Mouse (Mus musculus) embryonic facial prominence, embryonic 13.5 days (tissue): Measurements from ENCODE around the gene Chrna4. TPM values are rescaled to one million over a fixed set of nuclear protein-coding genes. Genes with fewer than 3 reads are reported as not detected.

ENCODE experiments used
- ATAC-seq: fragments of 200-750 bp; cut with Nextera tagmentation; 2 replicates; pipeline ENCODE4 v1.8.0; 2017; ENCODE audit warnings: low read depth; ENCODE audit not compliant: insufficient number of reproducible peaks, insufficient read depth, low FRiP score, low TSS enrichment
- H3K27ac ChIP-seq: fragments of 300-500 bp; sonication (generic); 2 replicates; pipeline ENCODE4 v1.5.1; 2015; ENCODE audit warnings: moderate library complexity, mild to moderate bottlenecking, inconsistent platforms
- H3K27me3 ChIP-seq: fragments of 300-500 bp; sonication (generic); 2 replicates; pipeline ENCODE4 v1.6.1; 2015; ENCODE audit warnings: mild to moderate bottlenecking, inconsistent platforms
- H3K36me3 ChIP-seq: fragments of 300-500 bp; sonication (generic); 2 replicates; pipeline ENCODE4 v1.6.1; 2015; ENCODE audit warnings: mild to moderate bottlenecking, inconsistent platforms
- H3K4me1 ChIP-seq: fragments of 300-500 bp; sonication (generic); 2 replicates; pipeline ENCODE4 v1.6.1; 2015; ENCODE audit warnings: inconsistent platforms
- H3K4me2 ChIP-seq: fragments of 300-500 bp; sonication (generic); 2 replicates; pipeline ENCODE4 v1.6.1; 2015; ENCODE audit warnings: moderate library complexity, mild to moderate bottlenecking, inconsistent platforms
- H3K4me3 ChIP-seq: fragments of 300-500 bp; sonication (generic); 2 replicates; pipeline ENCODE4 v1.5.1; 2015; ENCODE audit warnings: mild to moderate bottlenecking, inconsistent platforms
- H3K9ac ChIP-seq: fragments of 300-500 bp; sonication (generic); 2 replicates; pipeline ENCODE4 v1.6.1; 2015; ENCODE audit warnings: mild to moderate bottlenecking, inconsistent platforms
- H3K9me3 ChIP-seq: fragments of 300-500 bp; sonication (generic); 2 replicates; pipeline ENCODE4 v1.6.1; 2016; ENCODE audit warnings: inconsistent platforms
- WGBS: fragments of 180-500 bp; shearing (Covaris S2); methylation state at CpG from one replicate; pipeline ENCODE4 v1.1.7; 2015; ENCODE audit warnings: mixed read lengths; 5-methylcytosine and 5-hydroxymethylcytosine counted together
- polyA plus RNA-seq: library from polyadenylated mRNA; unstranded; fragments of >200 nt; fragmentation: Nextera tagmentation; extraction: Ambion mirVana; gene quantifications from 2 replicates; pipeline ENCODE4 v1.2.1, GENCODE M21; 2015

The Chrna4 gene
- polyA plus RNA-seq, 1 experiment from 2014 or later, result 1.8 TPM

- Histone ChIP-seq H3K9ac (no peak overlapping the region), H3K36me3 (no peaks in the 10 kb centered on the region), H3K4me3 (no peak overlapping the region), H3K27ac (no peak overlapping the region), H3K9me3 (no peaks in the 10 kb centered on the region), H3K4me1 (no peaks in the 10 kb centered on the region), H3K27me3 (peaks cover 7% of the 10 kb centered on the region; the same call in 1 of the 2 replicates), H3K4me2 (no peak overlapping the region)
- WGBS, result 56% methylated on average over 4 of the region's 4 CpGs
- ATAC-seq, result no peak
Observed at GRCm38 (mm10) chr2:181065827-181066226, 22.5 kb upstream of the Chrna4 start.

DNA sequence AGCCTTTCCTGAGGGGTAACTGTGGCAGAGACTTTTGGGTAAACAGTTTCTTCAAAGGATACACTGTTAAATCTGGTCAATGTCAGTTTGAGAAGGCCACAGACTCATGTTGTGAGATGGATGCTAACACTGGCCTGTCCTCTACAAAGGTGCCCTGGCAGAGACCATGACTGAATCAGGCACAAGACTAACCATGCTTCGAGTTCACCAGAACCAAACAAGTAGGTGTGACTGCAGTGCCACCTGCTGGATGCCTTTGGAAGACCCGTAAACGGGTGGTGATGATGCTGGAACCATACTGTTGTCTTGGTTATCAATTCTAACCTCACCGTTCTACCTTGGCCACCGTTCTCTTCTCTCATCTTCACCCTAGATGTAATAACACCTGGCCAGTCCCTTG is 16.8 kb upstream of the Chrna4 start:
- Histone ChIP-seq H3K27ac (no peak overlapping the region), H3K36me3 (no peaks in the 10 kb centered on the region), H3K9ac (no peak overlapping the region), H3K27me3 (peaks cover 9% of the 10 kb centered on the region; the same call in 1 of the 2 replicates), H3K4me1 (0 out of 2 replicates have a peak, but pooled peaks cover 3% of the 10 kb centered on the region), H3K9me3 (no peaks in the 10 kb centered on the region), H3K4me2 (no peak overlapping the region), H3K4me3 (no peak overlapping the region)
- no peak for ATAC-seq
- 15% methylated on average over 5 of the region's 5 CpGs for WGBS

DNA sequence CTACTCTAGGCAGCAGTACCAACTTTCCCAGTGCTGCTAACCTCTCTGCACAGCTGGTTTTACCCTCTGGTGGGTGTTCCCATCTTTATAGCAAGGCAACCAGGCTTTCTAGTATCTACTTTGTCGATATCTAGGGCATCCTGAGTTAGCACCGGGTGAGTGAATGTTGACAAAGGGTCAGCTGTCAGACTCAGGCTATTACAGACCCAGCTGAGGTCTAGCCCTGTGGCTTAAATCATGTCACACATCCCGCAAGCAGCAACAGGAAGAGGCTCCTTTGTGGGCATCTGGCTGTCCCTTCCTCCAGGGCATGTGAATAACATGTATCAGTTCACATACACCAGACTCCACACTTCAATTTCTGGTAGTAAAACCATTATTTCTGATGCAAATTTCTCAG is 14.8 kb upstream of the Chrna4 start:
- no peak overlapping the region for H3K27ac ChIP-seq
- ATAC-seq, result no peak
- peaks cover 9% of the 10 kb centered on the region for H3K27me3 ChIP-seq
- no peak overlapping the region for H3K9ac ChIP-seq
- H3K4me3 ChIP-seq, result no peak overlapping the region
- H3K4me2 ChIP-seq, result no peak overlapping the region
- no peaks in the 10 kb centered on the region for H3K9me3 ChIP-seq
- no peaks in the 10 kb centered on the region for H3K36me3 ChIP-seq
- 36% methylated on average over 3 of the region's 3 CpGs for WGBS
- H3K4me1 ChIP-seq, result 0 out of 2 replicates have a peak, but pooled peaks cover 3% of the 10 kb centered on the region

DNA sequence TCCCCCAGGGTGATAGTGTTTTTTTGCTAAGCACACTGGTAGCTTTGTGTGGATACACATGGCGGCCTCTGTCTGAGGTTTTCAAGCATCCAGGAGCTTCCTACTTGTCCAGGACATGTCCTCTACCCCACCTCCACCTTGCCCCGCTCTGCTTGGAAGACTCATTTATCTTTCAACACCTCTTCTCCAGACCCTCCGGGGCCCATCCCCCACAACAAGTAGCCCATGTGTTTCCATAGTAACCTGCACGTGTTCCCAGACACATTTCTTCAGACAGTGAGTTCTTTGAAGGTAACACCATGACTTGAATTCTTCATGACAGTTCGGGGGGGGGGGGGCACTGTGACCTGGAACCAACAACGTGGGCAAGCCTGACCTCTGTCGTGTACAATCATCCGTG is 14.0 kb upstream of the Chrna4 start:
- no peak overlapping the region for H3K9ac ChIP-seq
- H3K4me3 ChIP-seq, result no peak overlapping the region
- H3K27ac ChIP-seq, result no peak overlapping the region
- no peaks in the 10 kb centered on the region for H3K36me3 ChIP-seq
- no peaks in the 10 kb centered on the region for H3K9me3 ChIP-seq
- no peak overlapping the region for H3K4me2 ChIP-seq
- 54% methylated on average over 8 of the region's 8 CpGs for WGBS
- ATAC-seq, result no peak
- 0 out of 2 replicates have a peak, but pooled peaks cover 3% of the 10 kb centered on the region for H3K4me1 ChIP-seq
- peaks cover 9% of the 10 kb centered on the region for H3K27me3 ChIP-seq

DNA sequence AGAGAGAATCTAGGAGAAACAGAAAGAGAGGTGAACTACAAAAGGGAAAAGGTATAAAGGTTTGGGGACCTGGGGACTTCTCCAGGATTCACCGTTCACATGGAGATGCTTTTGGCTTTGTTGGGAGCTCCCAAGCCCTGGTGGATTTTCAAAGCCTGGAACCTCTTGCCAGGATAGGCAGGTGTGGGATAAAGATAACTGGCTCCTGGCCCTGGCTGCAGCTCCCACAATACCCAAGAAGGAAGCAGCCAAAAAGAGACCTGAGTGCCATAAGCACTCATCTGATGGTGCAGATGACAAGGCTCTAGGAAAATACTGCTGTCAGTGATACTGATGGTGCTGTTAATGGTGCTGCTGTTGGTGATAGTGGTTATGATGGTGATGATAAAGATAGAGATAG is 8.8 kb upstream of the Chrna4 start:
- no peaks in the 10 kb centered on the region; the same call in 1 of the 2 replicates for H3K27me3 ChIP-seq
- no peaks in the 10 kb centered on the region for H3K4me1 ChIP-seq
- WGBS, result 78% methylated on average over 1 of the region's 1 CpGs
- no peak for ATAC-seq
- H3K9ac ChIP-seq, result no peak overlapping the region
- no peak overlapping the region for H3K4me2 ChIP-seq
- no peak overlapping the region for H3K27ac ChIP-seq
- no peaks in the 10 kb centered on the region for H3K36me3 ChIP-seq
- no peaks in the 10 kb centered on the region for H3K9me3 ChIP-seq
- no peak overlapping the region for H3K4me3 ChIP-seq

- WGBS, result 79% methylated on average over 9 of the region's 9 CpGs
Observed at GRCm38 (mm10) chr2:181048986-181049385, 5.6 kb upstream of the Chrna4 start.

GRCm38 (mm10) chr2:181048252-181048945 is 5.1 kb upstream of the Chrna4 start:
- no peaks in the 10 kb centered on the region for H3K4me1 ChIP-seq
- no peak overlapping the region for H3K4me2 ChIP-seq
- H3K4me3 ChIP-seq, result no peak overlapping the region
- WGBS, result 64% methylated on average over 7 of the region's 7 CpGs
- no peak overlapping the region for H3K9ac ChIP-seq
- no peak overlapping the region for H3K27ac ChIP-seq
- no peaks in the 10 kb centered on the region for H3K36me3 ChIP-seq
- no peaks in the 10 kb centered on the region; the same call in 1 of the 2 replicates for H3K27me3 ChIP-seq
- no peak for ATAC-seq
- no peaks in the 10 kb centered on the region for H3K9me3 ChIP-seq

More at GRCm38 (mm10) chr2:181048986-181049385, 5.6 kb upstream of the Chrna4 start:
- Histone ChIP-seq H3K27me3 (no peaks in the 10 kb centered on the region; the same call in 1 of the 2 replicates), H3K36me3 (no peaks in the 10 kb centered on the region), H3K4me2 (no peak overlapping the region), H3K9ac (no peak overlapping the region), H3K9me3 (no peaks in the 10 kb centered on the region), H3K4me3 (no peak overlapping the region), H3K27ac (no peak overlapping the region), H3K4me1 (no peaks in the 10 kb centered on the region)
- ATAC-seq, result no peak

DNA sequence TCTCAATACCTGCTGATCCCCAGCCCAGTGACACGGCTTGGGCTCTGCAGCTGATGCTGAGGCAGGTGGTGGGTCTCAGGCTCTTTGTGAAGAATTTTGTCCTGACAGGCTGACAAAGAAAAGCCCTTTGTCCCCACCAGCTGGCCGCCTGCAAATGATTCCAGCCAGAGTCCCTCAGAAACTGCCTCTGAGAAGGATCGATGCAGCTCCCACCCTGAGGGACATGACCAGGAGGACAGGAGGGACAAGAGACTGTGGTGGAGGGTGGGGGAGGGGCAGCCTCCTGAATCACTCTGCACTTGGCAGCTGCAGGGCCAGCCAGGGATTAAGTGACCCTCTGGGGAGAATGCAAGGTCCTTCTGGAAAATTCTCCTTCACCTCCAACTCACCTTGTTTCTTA is 655 bp upstream of the Chrna4 start:
- no peak for ATAC-seq
- Histone ChIP-seq H3K4me3 (no peak overlapping the region), H3K9me3 (no peaks in the 10 kb centered on the region), H3K4me2 (no peak overlapping the region), H3K27me3 (peaks cover 41% of the 10 kb centered on the region), H3K4me1 (peaks cover 7% of the 10 kb centered on the region; the same call in 1 of the 2 replicates), H3K36me3 (no peaks in the 10 kb centered on the region), H3K9ac (no peak overlapping the region), H3K27ac (no peak overlapping the region)
- 0% methylated on average over 3 of the region's 3 CpGs for WGBS

DNA sequence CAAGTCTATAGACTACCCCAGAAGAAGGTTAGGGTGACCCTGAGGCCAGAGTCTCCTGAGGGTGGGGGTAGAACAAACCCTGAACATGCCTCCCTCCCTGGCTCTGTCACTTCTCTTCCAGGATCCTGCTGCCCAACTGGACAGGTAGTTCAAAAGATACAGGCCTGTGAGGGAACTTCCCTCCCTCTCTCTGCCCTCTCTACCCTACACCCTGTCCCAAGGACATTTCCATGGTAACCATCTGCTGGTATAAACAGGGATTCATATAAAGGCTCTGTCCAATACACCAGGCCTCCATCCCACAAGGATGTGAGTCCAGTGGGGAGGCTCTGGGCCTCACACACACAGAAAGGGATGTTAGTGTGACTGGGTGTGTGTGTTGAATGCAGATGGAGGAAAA is 970 bp downstream of the Chrna4 start:
- ATAC-seq, result no peak
- no peak overlapping the region for H3K9ac ChIP-seq
- no peaks in the 10 kb centered on the region for H3K9me3 ChIP-seq
- no peak overlapping the region for H3K4me3 ChIP-seq
- peaks cover 18% of the 10 kb centered on the region for H3K4me1 ChIP-seq
- H3K27me3 ChIP-seq, result peaks cover 57% of the 10 kb centered on the region
- no peak overlapping the region for H3K27ac ChIP-seq
- no peaks in the 10 kb centered on the region for H3K36me3 ChIP-seq
- no peak overlapping the region for H3K4me2 ChIP-seq

DNA sequence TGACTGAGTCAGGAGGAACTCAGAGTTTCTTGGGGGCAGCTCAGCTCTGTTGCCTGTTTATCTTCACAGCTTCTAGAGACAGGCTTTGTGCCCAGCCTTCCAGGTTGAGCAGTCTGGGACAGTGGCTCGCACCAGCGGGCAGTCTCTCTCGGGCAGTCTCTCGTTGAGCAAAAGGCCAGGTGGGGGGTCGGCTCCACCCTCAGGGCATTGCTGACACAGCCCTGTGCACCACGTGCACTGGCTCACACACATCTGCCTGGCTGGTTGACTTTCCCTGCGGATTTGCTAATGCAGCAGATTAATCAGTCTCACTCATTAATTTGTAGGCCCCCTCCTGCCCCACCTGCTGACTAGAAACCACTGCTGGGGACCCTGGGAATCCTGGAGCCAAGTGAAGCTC is 1.4 kb downstream of the Chrna4 start:
- Histone ChIP-seq H3K36me3 (no peaks in the 10 kb centered on the region), H3K9me3 (no peaks in the 10 kb centered on the region), H3K4me1 (peaks cover 18% of the 10 kb centered on the region), H3K4me2 (no peak overlapping the region), H3K4me3 (no peak overlapping the region), H3K27me3 (peaks cover 62% of the 10 kb centered on the region), H3K9ac (no peak overlapping the region), H3K27ac (no peak overlapping the region)
- no peak for ATAC-seq
- WGBS, result 6% methylated on average over 7 of the region's 7 CpGs

GRCm38 (mm10) chr2:181039356-181039680 is 4.0 kb downstream of the Chrna4 start:
- peak overlapping the region; percentile 70 for H3K9ac ChIP-seq
- H3K27ac ChIP-seq, result no peak overlapping the region
- WGBS, result under 1% methylated on average over 16 of the region's 16 CpGs
- peaks cover 18% of the 10 kb centered on the region for H3K4me1 ChIP-seq
- ATAC-seq, result no peak
- no peaks in the 10 kb centered on the region for H3K9me3 ChIP-seq
- peak overlapping the region; percentile 97 for H3K4me2 ChIP-seq
- H3K27me3 ChIP-seq, result peaks cover 70% of the 10 kb centered on the region
- peak overlapping the region; percentile 65 for H3K4me3 ChIP-seq
- no peaks in the 10 kb centered on the region for H3K36me3 ChIP-seq

DNA sequence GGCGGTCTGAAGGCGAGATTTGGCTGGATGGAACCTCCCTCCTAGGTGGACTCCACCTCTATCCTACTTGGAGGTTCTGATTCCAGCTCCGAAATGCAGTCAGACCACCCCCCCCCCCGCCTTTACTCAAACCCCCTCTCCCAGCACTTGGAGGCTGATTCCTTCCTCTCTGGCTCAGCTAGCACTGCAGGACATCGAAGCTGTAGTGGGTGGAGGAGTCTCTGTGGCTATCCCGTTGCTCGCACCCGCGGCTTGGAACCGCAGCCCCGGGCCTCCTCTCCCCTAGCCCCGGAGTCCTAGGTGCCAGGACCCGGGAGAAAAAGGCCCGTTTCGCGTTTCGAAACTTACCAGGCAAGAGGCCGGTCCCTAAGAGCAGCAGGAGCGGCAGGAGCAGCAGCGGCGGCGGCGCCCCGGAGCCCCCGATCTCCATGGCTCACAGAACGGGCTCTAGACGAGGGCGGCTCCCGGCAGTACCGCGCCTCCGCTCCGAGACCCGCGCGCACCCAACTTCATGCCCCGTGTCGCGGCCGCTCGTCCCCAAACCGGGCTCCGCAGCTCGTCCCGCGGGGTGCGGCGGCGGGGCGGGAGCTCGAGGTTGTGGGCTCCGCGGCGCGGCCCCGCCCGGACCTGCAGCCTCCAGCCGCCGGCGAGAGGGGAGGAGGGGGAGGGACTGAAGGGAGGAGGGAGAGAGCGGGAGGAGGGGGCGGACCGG is 4.5 kb downstream of the Chrna4 start:
- peak overlapping the region; percentile 70 for H3K9ac ChIP-seq
- no peaks in the 10 kb centered on the region for H3K9me3 ChIP-seq
- H3K4me2 ChIP-seq, result peak overlapping the region; percentile 97
- under 1% methylated on average over 60 of the region's 63 CpGs for WGBS
- H3K27ac ChIP-seq, result no peak overlapping the region
- no peaks in the 10 kb centered on the region for H3K36me3 ChIP-seq
- peaks cover 70% of the 10 kb centered on the region for H3K27me3 ChIP-seq
- H3K4me3 ChIP-seq, result peak overlapping the region; percentile 65
- ATAC-seq, result no peak
- peaks cover 18% of the 10 kb centered on the region for H3K4me1 ChIP-seq
